Mouse (Mus musculus) erythroblast, embryonic 14.5 days (primary cell): ENCODE measurements around the gene Slc6a1. TPM values are rescaled to one million over a fixed set of nuclear protein-coding genes. Genes with fewer than 3 reads are reported as not detected.

Experiments
- H3K27me3 ChIP-seq: 2 replicates; pipeline ENCODE4 v1.6.1; 2012; ENCODE audit warnings: inconsistent platforms; ENCODE audit not compliant: control insufficient read depth
- H3K36me3 ChIP-seq: 2 replicates; pipeline ENCODE4 v1.6.1; 2012; ENCODE audit warnings: mild to moderate bottlenecking, inconsistent platforms; ENCODE audit not compliant: control insufficient read depth
- H3K4me1 ChIP-seq: 2 replicates; pipeline ENCODE4 v1.6.1; 2012; ENCODE audit warnings: inconsistent platforms; ENCODE audit not compliant: control insufficient read depth
- H3K4me3 ChIP-seq: replicated peaks from 2 replicates; pipeline ENCODE3; 2012; ENCODE audit warnings: moderate library complexity, mild to moderate bottlenecking, inconsistent platforms
- H3K9me3 ChIP-seq: 2 replicates; pipeline ENCODE4 v1.6.1; 2012; ENCODE audit warnings: low read length, inconsistent platforms, mixed read lengths; ENCODE audit not compliant: control insufficient read depth
- GATA1 ChIP-seq: IDR thresholded peaks from 2 replicates; pipeline ENCODE4 v1.6.1; 2012; ENCODE audit warnings: low read length, inconsistent platforms, mixed read lengths
- TAL1 ChIP-seq: IDR thresholded peaks from 3 replicates; pipeline ENCODE4 v1.6.1; 2012; ENCODE audit warnings: low read length, inconsistent platforms, mixed read lengths
- polyA plus RNA-seq: library from polyadenylated mRNA; stranded (reverse); fragments of >175 nt; gene quantifications from 2 replicates; pipeline ENCODE4 v1.2.3, GENCODE M21; 2012

Gene Slc6a1
- polyA plus RNA-seq, 1 experiment = not detected

GRCm38 (mm10) chr6:114364734-114365133 lies 82.3 kb downstream of the Slc6a1 start:
- H3K4me1 ChIP-seq = no peaks in the 10 kb centered on the region
- no peaks in the 10 kb centered on the region for H3K36me3 ChIP-seq
- H3K9me3 ChIP-seq = no peaks in the 10 kb centered on the region
- TF ChIP-seq GATA1 (no peak), TAL1 (no peak)
- no peaks in the 10 kb centered on the region for H3K27me3 ChIP-seq
- H3K4me3 ChIP-seq = no peak overlapping the region

- H3K4me1 ChIP-seq = no peaks in the 10 kb centered on the region
- no peaks in the 10 kb centered on the region for H3K36me3 ChIP-seq
- TF ChIP-seq GATA1 (no peak), TAL1 (no peak)
- H3K9me3 ChIP-seq = no peaks in the 10 kb centered on the region
- no peak overlapping the region for H3K4me3 ChIP-seq
- H3K27me3 ChIP-seq = no peaks in the 10 kb centered on the region
Measured at GRCm38 (mm10) chr6:114366191-114366590, 83.8 kb downstream of the Slc6a1 start.

Other genes starting within 250 kb of the Slc6a1 start
- not detected in 2 replicates for gene Atp2b2, start 240.0 kb upstream of the Slc6a1 start, polyA plus RNA-seq
- gene Slc6a11, start 151.4 kb upstream of the Slc6a1 start, polyA plus RNA-seq = not detected in 2 replicates
- gene Hrh1, start 115.3 kb downstream of the Slc6a1 start, polyA plus RNA-seq = 0.02 TPM in 1 of 2 replicates, not detected in the other